Mouse (Mus musculus) embryonic facial prominence, embryonic 10.5 days (tissue): ENCODE data around the gene Taf1. TPM values are rescaled to one million over a fixed set of nuclear protein-coding genes. Genes with fewer than 3 reads are reported as not detected.
A peak's percentile ranks its signal among the peaks of the same experiment; 100 is the strongest.
"Not testable (repeated sequence)": the region's sequence is repeated elsewhere in the genome, so short reads cannot be mapped to it uniquely, and the experiment has no call there.

Experiments used
- DNase-seq: peaks from one replicate; pipeline ENCODE4 v3.0.0-alpha.2; 2017; ENCODE audit warnings: low spot score
- H3K27ac ChIP-seq: fragments of 300-500 bp; sonication (generic); replicated peaks from 2 replicates; pipeline ENCODE4 v1.5.1; 2016; ENCODE audit warnings: mild to moderate bottlenecking
- H3K27me3 ChIP-seq: fragments of 300-500 bp; sonication (generic); replicated peaks from 2 replicates; pipeline ENCODE4 v1.6.1; 2016; ENCODE audit warnings: low read depth, mild to moderate bottlenecking; ENCODE audit not compliant: poor library complexity, severe bottlenecking
- H3K36me3 ChIP-seq: fragments of 300-500 bp; sonication (generic); replicated peaks from 2 replicates; pipeline ENCODE4 v1.6.1; 2016; ENCODE audit warnings: mild to moderate bottlenecking, moderate library complexity
- H3K4me1 ChIP-seq: fragments of 300-500 bp; sonication (generic); 2 replicates; pipeline ENCODE4 v1.6.1; 2016
- H3K4me3 ChIP-seq: fragments of 300-500 bp; sonication (generic); 2 replicates; pipeline ENCODE4 v1.5.1; 2016; ENCODE audit warnings: mild to moderate bottlenecking, moderate library complexity
- H3K9me3 ChIP-seq: fragments of 300-500 bp; sonication (generic); 2 replicates; pipeline ENCODE4 v1.6.1; 2016; ENCODE audit warnings: mild to moderate bottlenecking
- WGBS: fragments of 180-500 bp; shearing (Covaris S2); methylation state at CpG from one replicate; pipeline ENCODE4 v1.1.7; 2016; 5-methylcytosine and 5-hydroxymethylcytosine counted together
- polyA plus RNA-seq: library from polyadenylated mRNA; unstranded; fragments of >200 nt; fragmentation: Nextera tagmentation; extraction: Ambion mirVana; gene quantifications from 2 replicates; pipeline ENCODE4 v1.2.1, GENCODE M21; 2016

Taf1 gene
- 20.3 and 23.4 TPM in 2 replicates for polyA plus RNA-seq

- Histone ChIP-seq H3K27me3 (peaks cover 13% of the 10 kb centered on the region; the same call in 1 of the 2 replicates), H3K27ac (peak within 1 kb of the TSS; percentile 85), H3K9me3 (no peaks in the 10 kb centered on the region), H3K4me1 (peaks cover 7% of the 10 kb centered on the region; the same call in 1 of the 2 replicates), H3K4me3 (peak within 1 kb of the TSS; percentile 66), H3K36me3 (peaks cover 26% of the 10 kb centered on the region)
- peak; percentile 93 for DNase-seq
- WGBS: 16% methylated on average over 47 of the region's 47 CpGs
These were observed at the start of gene Taf1 for GRCm38 (mm10) chrX:101532347-101533221. TSS of gene Taf1 (plus strand) at chrX:101532734.

- not testable (repeated sequence) for H3K27me3 ChIP-seq, H3K4me1 ChIP-seq, H3K9me3 ChIP-seq, H3K4me3 ChIP-seq, H3K27ac ChIP-seq
- H3K36me3 ChIP-seq: peaks cover 25% of the 10 kb centered on the region
- peak; percentile 42 for DNase-seq
- 34% methylated on average over 12 of the region's 12 CpGs for WGBS
These were observed 45.9 kb upstream of the Taf1 start for GRCm38 (mm10) chrX:101486487-101487152.

GRCm38 (mm10) chrX:101504636-101505035 lies 27.9 kb upstream of the Taf1 start:
- no peak overlapping the region for H3K4me3 ChIP-seq
- no peaks in the 10 kb centered on the region for H3K9me3 ChIP-seq
- DNase-seq: peak; percentile 24
- no peaks in the 10 kb centered on the region for H3K36me3 ChIP-seq
- no peak overlapping the region for H3K27ac ChIP-seq
- no peaks in the 10 kb centered on the region for H3K4me1 ChIP-seq
- no peaks in the 10 kb centered on the region for H3K27me3 ChIP-seq
- 15% methylated on average over 3 of the region's 3 CpGs for WGBS

GRCm38 (mm10) chrX:101515710-101516109 lies 16.8 kb upstream of the Taf1 start:
- H3K4me3 ChIP-seq: no peak overlapping the region
- whole genome bisulfite sequencing: 9% methylated on average over 2 of the region's 2 CpGs
- DNase-seq: no peak
- H3K4me1 ChIP-seq: no peaks in the 10 kb centered on the region
- H3K27ac ChIP-seq: no peak overlapping the region
- H3K27me3 ChIP-seq: no peaks in the 10 kb centered on the region; the same call in 1 of the 2 replicates
- no peaks in the 10 kb centered on the region for H3K9me3 ChIP-seq
- H3K36me3 ChIP-seq: no peaks in the 10 kb centered on the region

- Histone ChIP-seq H3K27me3 (no peaks in the 10 kb centered on the region; the same call in 1 of the 2 replicates), H3K4me3 (no peak overlapping the region), H3K9me3 (no peaks in the 10 kb centered on the region), H3K36me3 (no peaks in the 10 kb centered on the region), H3K4me1 (no peaks in the 10 kb centered on the region), H3K27ac (no peak overlapping the region)
- 92% methylated on average over 4 of the region's 4 CpGs for WGBS
- DNase-seq: no peak
These were observed 14.5 kb upstream of the Taf1 start for GRCm38 (mm10) chrX:101518006-101518405.

- DNase-seq: no peak
- no peaks in the 10 kb centered on the region for H3K4me1 ChIP-seq
- H3K9me3 ChIP-seq: no peaks in the 10 kb centered on the region
- peaks cover 4% of the 10 kb centered on the region; the same call in 1 of the 2 replicates for H3K27me3 ChIP-seq
- no peak overlapping the region for H3K4me3 ChIP-seq
- 80% methylated on average over 15 of the region's 15 CpGs for WGBS
- H3K27ac ChIP-seq: no peak overlapping the region
- H3K36me3 ChIP-seq: no peaks in the 10 kb centered on the region
These were observed 10.5 kb upstream of the Taf1 start for GRCm38 (mm10) chrX:101522027-101522426.

GRCm38 (mm10) chrX:101527356-101527755 lies 5.2 kb upstream of the Taf1 start:
- WGBS: 52% methylated on average over 9 of the region's 9 CpGs
- no peak overlapping the region for H3K27ac ChIP-seq
- H3K4me3 ChIP-seq: peak overlapping the region; percentile 35; the same call in 1 of the 2 replicates
- no peaks in the 10 kb centered on the region for H3K36me3 ChIP-seq
- H3K9me3 ChIP-seq: no peaks in the 10 kb centered on the region
- DNase-seq: no peak
- peaks cover 8% of the 10 kb centered on the region; the same call in 1 of the 2 replicates for H3K27me3 ChIP-seq
- H3K4me1 ChIP-seq: no peaks in the 10 kb centered on the region

GRCm38 (mm10) chrX:101585455-101585854 lies 52.9 kb downstream of the Taf1 start:
- Histone ChIP-seq H3K27me3 (peaks cover 25% of the 10 kb centered on the region), H3K4me1 (no peaks in the 10 kb centered on the region), H3K36me3 (peaks cover 54% of the 10 kb centered on the region), H3K27ac (no peak overlapping the region), H3K9me3 (no peaks in the 10 kb centered on the region), H3K4me3 (no peak overlapping the region)
- WGBS: 83% methylated on average over 1 of the region's 1 CpGs
- DNase-seq: no peak

- Histone ChIP-seq H3K4me1 (no peaks in the 10 kb centered on the region), H3K4me3 (no peak overlapping the region), H3K9me3 (no peaks in the 10 kb centered on the region), H3K27ac (no peak overlapping the region), H3K36me3 (no peaks in the 10 kb centered on the region), H3K27me3 (peaks cover 27% of the 10 kb centered on the region)
- DNase-seq: no peak
- 71% methylated on average over 3 of the region's 3 CpGs for WGBS
These were observed 83.6 kb downstream of the Taf1 start for GRCm38 (mm10) chrX:101616183-101616582.

GRCm38 (mm10) chrX:101617889-101618288 lies 85.4 kb downstream of the Taf1 start:
- Histone ChIP-seq H3K9me3 (no peaks in the 10 kb centered on the region), H3K27ac (no peak overlapping the region), H3K4me1 (no peaks in the 10 kb centered on the region), H3K4me3 (no peak overlapping the region), H3K36me3 (no peaks in the 10 kb centered on the region), H3K27me3 (peaks cover 14% of the 10 kb centered on the region; the same call in 1 of the 2 replicates)
- DNase-seq: no peak
- 80% methylated on average over 10 of the region's 10 CpGs for WGBS

- WGBS: 72% methylated on average over 6 of the region's 6 CpGs
- H3K27me3 ChIP-seq: peaks cover 19% of the 10 kb centered on the region; the same call in 1 of the 2 replicates
These were observed 87.8 kb downstream of the Taf1 start for GRCm38 (mm10) chrX:101620317-101620716.

GRCm38 (mm10) chrX:101622539-101622938 lies 90.0 kb downstream of the Taf1 start:
- no peaks in the 10 kb centered on the region for H3K9me3 ChIP-seq
- no peak for DNase-seq
- WGBS: 59% methylated on average over 3 of the region's 3 CpGs
- H3K27ac ChIP-seq: no peak overlapping the region
- H3K27me3 ChIP-seq: 0 out of 2 replicates have a peak, but pooled peaks cover 7% of the 10 kb centered on the region
- no peaks in the 10 kb centered on the region for H3K4me1 ChIP-seq
- no peak overlapping the region for H3K4me3 ChIP-seq
- H3K36me3 ChIP-seq: no peaks in the 10 kb centered on the region

More at GRCm38 (mm10) chrX:101620317-101620716, 87.8 kb downstream of the Taf1 start:
- no peak for DNase-seq
- Histone ChIP-seq H3K27ac (no peak overlapping the region), H3K4me1 (no peaks in the 10 kb centered on the region), H3K9me3 (no peaks in the 10 kb centered on the region), H3K4me3 (no peak overlapping the region), H3K36me3 (no peaks in the 10 kb centered on the region)
